Mouse (Mus musculus) brown adipose tissue, adult 24 weeks (tissue): ENCODE data around the gene C730034F03Rik. TPM values are rescaled to one million over a fixed set of nuclear protein-coding genes. Genes with fewer than 3 reads are reported as not detected.
A peak's percentile ranks its signal among the peaks of the same experiment; 100 is the strongest.

Experiments used
- H3K27ac ChIP-seq: fragments of 200-500 bp; replicated peaks from 2 replicates; pipeline ENCODE4 v1.5.1; 2012; ENCODE audit warnings: low read depth, mild to moderate bottlenecking, low read length
- H3K4me1 ChIP-seq: fragments of 200-500 bp; 2 replicates; pipeline ENCODE4 v1.6.1; 2012; ENCODE audit warnings: low read length, mixed read lengths; ENCODE audit not compliant: control insufficient read depth, insufficient read depth, insufficient read length
- H3K4me3 ChIP-seq: fragments of 200-500 bp; 2 replicates; pipeline ENCODE4 v1.5.1; 2012; ENCODE audit warnings: low read depth, mild to moderate bottlenecking, low read length, moderate library complexity; ENCODE audit not compliant: insufficient read depth
- polyA plus RNA-seq: library from polyadenylated mRNA; stranded (reverse); fragments of >200 nt; gene quantifications from 2 replicates; pipeline ENCODE4 v1.2.4, GENCODE M21; 2012; ENCODE audit not compliant: missing spikeins, insufficient read depth, insufficient read length

Gene C730034F03Rik
- polyA plus RNA-seq, 1 experiment = 1.1 TPM

DNA sequence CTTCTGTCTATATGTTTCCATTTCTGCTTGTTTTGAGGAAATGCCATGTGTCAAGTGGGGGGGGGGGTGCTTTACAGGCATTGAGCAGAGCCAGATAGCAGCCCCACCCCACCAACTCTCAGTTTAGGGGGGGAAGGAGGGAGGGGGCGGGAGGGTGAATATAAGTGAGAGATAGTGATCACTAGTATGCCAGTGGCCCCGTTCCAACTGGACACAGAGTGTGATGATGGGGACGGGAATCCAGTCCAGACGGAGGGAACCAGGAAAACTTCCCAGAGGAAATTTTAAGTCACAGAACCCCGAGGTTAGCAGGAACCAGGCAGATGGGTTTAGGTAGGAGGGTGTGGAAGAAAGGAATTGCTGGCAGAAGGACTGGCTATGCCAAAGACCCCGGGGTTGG lies 26.3 kb downstream of the C730034F03Rik start:
- Histone ChIP-seq H3K4me3 (no peak overlapping the region), H3K27ac (no peak overlapping the region), H3K4me1 (0 out of 2 replicates have a peak, but pooled peaks cover 3% of the 10 kb centered on the region)

DNA sequence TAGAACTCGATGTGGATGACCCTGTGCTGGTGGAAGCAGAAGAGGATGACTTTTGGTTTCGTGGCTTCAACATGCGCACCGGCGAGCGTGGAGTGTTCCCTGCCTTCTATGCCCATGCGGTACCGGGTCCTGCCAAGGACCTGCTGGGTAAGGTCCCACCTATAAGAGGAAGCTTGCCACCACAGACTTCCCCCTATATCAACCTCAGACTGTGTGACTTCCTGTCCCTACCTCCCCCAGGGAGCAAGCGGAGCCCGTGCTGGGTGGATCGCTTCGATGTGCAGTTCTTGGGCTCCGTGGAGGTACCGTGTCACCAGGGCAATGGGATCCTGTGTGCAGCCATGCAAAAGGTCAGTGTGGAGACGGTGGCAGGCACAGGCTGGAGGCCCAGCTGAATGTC lies 29.6 kb downstream of the C730034F03Rik start:
- Histone ChIP-seq H3K27ac (no peak overlapping the region), H3K4me1 (0 out of 2 replicates have a peak, but pooled peaks cover 3% of the 10 kb centered on the region), H3K4me3 (no peak overlapping the region)

DNA sequence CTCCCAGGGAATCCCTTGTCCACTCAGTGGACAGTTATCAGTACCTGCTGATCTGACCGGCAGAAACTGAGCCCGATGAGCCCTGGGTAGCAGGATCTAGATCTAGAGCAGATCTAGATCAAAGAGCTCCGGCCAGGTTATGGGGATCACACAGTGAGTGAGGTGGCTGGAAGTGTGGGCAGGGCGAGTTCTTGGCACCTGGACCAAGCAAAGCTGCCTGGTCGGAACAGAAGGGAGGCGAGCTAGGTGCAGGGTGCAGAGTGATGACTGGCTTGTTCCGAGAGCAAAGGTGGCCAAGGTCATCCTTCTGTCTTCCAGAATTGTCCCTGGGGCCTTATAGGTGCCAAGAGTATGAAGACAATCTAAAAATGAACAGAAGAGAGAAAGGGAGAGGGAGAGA lies 30.4 kb downstream of the C730034F03Rik start:
- no peak overlapping the region for H3K27ac ChIP-seq
- no peak overlapping the region for H3K4me3 ChIP-seq
- H3K4me1 ChIP-seq = no peaks in the 10 kb centered on the region

DNA sequence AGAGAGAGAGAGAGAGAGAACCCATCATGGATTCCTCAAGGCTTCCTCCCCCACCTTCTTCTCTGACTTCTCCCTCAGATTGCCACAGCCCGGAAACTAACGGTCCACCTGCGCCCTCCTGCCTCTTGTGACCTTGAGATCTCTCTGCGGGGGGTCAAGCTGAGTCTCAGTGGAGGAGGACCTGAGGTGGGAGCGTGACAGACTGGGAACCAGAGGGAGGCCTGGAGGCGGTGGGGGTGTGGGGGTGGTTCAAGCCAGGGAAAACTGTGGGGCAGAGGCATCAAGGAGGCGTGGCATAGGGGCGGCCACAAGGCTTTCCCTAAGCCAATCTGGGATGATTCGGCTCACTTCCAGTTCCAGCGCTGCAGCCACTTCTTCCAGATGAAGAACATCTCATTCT lies 30.9 kb downstream of the C730034F03Rik start:
- no peak overlapping the region for H3K4me3 ChIP-seq
- no peak overlapping the region for H3K27ac ChIP-seq
- H3K4me1 ChIP-seq = no peaks in the 10 kb centered on the region

DNA sequence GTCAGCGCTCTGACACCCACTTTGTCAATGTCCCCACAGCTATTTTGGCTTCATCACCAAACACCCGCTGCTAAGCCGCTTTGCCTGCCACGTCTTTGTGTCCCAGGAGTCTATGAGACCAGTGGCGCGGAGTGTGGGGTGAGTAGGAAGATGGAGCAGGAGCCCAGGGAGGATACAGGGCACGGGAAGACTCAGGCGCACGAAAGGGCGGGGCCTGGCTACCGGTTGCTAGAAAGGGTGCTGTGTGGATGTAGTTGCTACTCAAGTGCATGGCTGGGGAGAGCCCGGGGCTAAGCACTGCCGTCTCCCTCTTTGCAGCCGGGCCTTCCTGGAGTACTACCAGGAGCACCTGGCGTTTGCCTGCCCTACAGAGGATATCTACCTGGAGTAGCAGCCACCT lies 31.9 kb downstream of the C730034F03Rik start:
- Histone ChIP-seq H3K4me3 (no peak overlapping the region), H3K4me1 (no peaks in the 10 kb centered on the region), H3K27ac (no peak overlapping the region)

DNA sequence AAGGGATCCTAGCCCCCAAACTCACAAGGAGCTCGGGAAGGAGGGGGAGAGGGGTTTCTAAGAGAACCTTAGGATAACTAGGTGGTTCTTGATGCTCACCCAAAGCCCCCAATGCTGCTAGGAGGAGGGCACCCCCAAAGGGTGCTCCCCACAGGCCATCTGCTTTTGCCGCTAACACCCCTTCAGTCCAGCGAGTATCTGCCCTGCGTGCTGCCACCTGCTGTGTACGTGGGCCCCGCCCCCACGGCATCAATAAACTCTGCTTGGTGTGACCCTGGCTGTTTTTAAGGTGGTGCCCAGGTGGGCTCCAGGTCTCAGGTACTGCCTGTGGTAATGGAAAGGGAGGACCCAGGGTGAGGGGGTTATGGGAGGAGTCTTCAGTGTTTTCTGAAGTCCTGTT lies 32.8 kb downstream of the C730034F03Rik start:
- H3K4me3 ChIP-seq = no peak overlapping the region

DNA sequence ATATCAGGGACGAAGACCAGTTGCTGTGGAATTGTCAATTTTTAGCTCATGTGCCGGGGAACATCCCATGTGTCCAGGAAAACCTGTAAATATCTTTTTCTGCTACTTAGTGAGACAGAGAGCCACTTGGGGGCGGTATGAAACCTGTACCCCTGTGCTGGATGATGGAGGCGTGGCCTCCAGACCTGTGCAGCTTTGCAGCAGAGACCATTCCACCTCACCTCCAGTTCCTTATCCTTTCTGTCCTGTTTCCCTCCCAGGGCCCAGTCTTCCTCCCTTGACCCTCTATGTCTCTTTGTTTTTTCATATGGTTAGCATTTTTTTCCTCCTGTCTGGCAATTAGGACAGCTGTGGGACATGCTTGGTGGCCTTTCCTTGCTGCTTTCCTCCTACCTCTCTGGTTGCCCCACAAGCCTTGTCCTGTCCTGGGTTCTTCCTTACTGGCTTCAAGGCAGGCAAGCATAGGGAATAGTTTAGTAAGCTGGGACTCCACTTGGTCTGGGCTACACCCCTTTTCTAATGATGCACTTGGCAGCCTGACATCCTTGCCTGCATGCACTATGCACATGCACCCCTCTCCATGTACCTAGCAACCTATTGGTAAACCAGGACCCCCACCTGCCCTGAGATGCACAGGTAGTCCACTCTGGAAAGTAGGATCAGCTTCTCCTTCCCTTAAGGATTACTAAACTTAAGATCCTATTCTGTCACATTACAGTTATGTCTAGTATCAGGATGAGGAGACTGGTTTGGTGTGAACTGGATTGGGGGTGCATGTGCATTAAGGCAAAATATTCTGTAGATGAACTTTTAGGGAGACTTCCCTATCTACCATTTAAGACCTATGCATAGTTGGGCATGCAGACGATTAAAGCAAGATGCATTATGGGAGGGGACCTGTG lies 34.2 kb downstream of the C730034F03Rik start:
- no peak overlapping the region for H3K27ac ChIP-seq
- no peaks in the 10 kb centered on the region for H3K4me1 ChIP-seq
- no peak overlapping the region for H3K4me3 ChIP-seq

More for the DNA sequence above, 32.8 kb downstream of the C730034F03Rik start:
- H3K4me1 ChIP-seq = no peaks in the 10 kb centered on the region
- H3K27ac ChIP-seq = no peak overlapping the region

DNA sequence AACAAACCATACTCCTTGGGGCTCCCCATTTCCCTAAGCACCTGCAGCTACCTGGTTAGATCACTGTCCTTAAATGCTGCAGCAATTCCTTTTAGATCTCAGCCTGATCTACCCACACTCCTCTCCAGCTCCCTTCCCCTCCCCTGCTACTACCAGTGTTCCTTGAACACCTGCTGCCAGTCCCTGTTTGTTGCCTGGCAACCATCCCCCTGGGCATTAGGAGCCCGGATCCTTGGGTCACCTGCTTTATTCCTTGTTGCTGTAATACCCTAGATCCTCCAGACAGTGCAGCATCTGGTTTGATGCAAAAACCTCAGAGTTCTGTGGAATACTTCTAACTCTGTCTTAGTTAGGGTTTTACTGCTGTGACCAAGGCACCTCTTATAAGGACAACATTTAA lies 35.7 kb downstream of the C730034F03Rik start:
- Histone ChIP-seq H3K4me1 (no peaks in the 10 kb centered on the region), H3K4me3 (no peak overlapping the region)

DNA sequence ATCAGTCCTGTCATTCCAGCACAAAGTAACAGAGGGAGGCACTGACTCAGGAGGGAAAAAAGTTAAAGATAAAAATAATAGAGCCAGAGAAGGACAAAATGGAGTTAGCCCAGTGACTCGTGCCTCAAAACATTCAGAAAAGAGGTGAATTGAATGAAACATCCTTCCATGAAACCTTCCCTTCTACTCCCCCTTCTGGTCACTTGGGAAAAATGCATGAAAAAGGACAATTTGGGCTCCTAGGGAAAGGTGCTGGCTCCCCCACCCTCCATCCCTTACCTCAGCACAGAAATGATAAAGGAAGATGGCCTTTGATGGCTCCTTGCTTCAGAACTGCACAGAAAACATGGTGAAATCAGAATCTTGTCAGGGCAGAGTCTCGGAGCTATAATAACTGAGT lies 39.2 kb downstream of the C730034F03Rik start:
- H3K4me3 ChIP-seq = no peak overlapping the region
- H3K27ac ChIP-seq = no peak overlapping the region
- H3K4me1 ChIP-seq = no peaks in the 10 kb centered on the region

More for the DNA sequence above, 35.7 kb downstream of the C730034F03Rik start:
- no peak overlapping the region for H3K27ac ChIP-seq

DNA sequence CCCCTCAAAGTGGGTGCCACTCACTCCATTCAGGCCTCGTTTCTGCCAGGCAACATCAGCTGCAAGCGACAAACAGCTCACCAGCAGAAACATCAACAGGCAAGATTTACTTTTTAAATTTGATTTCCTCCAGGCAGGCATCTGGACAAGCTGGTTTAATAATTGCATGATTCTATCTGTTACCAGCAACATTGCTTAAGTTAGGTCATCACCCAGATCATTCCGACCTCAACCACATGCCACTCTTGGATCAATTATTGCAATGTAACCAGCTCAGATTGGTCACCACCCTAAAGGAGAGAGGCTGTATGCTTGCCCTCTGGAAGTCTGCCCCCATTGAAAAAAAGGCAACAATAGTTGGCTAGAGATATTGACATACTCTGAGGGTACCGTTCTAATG lies 42.1 kb downstream of the C730034F03Rik start:
- Histone ChIP-seq H3K4me1 (peaks cover 9% of the 10 kb centered on the region), H3K4me3 (no peak overlapping the region), H3K27ac (no peak overlapping the region)

DNA sequence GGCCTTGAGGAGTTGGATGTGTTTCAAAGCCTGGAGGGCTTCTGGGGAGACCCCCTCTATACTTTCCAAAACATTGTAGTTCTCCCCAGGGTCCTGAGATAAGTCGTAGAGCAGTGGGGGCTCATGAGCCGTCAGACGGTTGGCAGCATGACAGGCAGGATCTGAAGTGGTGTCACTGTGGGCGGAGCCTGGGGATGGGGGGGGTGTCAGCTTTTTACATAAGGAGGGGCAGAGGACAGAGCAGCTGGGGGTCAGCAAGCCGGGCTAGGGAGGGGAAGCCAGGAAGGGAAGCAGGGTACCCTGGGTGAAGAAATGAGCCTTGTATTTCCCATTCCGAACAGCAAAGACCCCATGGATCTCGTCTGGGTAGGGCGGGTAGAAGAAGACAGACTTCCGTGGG lies 44.0 kb downstream of the C730034F03Rik start:
- peaks cover 15% of the 10 kb centered on the region for H3K4me1 ChIP-seq
- no peak overlapping the region for H3K4me3 ChIP-seq
- no peak overlapping the region for H3K27ac ChIP-seq

DNA sequence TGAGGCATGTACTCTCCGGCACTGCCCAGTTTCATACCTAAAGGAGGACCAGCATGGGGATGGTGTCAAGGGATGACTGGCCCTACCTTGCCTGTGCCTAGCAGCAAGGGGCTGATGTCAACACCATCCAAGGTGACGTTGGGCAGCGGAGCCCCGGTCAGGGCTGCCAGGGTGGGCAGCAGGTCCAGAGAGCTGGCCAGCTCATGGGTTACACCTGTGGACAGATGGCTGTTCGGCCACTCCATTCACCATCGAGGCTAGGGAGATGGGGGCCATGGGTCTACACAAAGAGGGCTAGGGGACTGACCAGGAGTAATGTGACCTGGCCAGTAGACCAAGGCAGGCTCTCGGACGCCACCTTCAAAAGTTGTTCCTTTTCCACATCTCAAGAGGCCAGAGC lies 44.5 kb downstream of the C730034F03Rik start:
- no peak overlapping the region for H3K4me3 ChIP-seq

DNA sequence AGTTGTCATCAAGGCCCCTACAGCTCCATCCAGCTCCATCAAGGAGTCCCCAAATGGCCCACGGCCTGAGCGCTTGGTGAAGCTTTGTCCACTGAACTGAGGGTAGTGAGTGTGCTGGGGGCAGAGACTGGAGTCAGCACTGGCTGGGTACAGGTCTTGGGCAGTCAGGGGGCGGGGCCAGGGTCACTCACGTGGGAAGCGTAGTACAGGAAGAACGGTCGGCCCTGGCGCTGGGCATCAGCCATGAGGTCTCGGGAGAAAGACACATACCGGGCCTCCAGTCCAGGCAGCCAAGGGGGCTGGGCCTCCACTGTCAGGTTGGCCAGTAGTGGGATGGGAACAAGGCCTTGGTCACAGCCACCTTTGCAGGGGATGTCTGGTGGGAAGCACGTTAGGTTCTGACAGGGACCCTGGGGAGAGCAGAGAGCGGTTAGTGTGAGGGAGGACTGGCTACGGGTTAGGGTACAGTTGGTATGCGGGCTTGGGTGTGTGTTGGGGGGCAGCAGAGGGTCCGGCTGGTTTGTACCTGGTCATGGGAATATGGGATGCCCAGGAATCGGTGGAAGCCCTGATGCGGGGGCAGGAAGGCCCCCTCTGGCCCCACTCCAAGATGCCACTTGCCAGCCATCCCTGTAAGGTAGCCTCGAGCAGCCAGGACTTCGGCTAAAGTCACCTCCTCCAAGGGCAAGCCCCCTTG lies 45.4 kb downstream of the C730034F03Rik start:
- Histone ChIP-seq H3K27ac (no peak overlapping the region), H3K4me1 (peaks cover 18% of the 10 kb centered on the region), H3K4me3 (peak overlapping the region; percentile 70)

More for the DNA sequence above, 44.5 kb downstream of the C730034F03Rik start:
- Histone ChIP-seq H3K4me1 (peaks cover 16% of the 10 kb centered on the region), H3K27ac (no peak overlapping the region)

DNA sequence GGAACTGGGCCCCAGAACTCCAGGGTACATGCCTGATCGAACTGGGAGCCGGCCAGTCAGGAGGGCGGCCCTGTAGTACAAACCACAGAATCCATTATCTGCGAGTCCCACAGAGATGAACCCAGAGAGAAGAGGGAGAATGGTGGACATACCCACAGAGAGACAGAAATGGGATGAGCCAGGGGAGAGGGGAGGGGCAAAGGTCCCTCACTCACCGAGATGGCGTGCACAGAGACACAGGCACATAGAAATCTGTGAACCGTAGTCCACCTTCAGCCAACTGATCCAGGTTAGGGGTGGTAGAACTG lies 45.9 kb downstream of the C730034F03Rik start:
- Histone ChIP-seq H3K4me1 (peaks cover 22% of the 10 kb centered on the region), H3K27ac (peak overlapping the region; percentile 93), H3K4me3 (peak overlapping the region; percentile 70)

DNA sequence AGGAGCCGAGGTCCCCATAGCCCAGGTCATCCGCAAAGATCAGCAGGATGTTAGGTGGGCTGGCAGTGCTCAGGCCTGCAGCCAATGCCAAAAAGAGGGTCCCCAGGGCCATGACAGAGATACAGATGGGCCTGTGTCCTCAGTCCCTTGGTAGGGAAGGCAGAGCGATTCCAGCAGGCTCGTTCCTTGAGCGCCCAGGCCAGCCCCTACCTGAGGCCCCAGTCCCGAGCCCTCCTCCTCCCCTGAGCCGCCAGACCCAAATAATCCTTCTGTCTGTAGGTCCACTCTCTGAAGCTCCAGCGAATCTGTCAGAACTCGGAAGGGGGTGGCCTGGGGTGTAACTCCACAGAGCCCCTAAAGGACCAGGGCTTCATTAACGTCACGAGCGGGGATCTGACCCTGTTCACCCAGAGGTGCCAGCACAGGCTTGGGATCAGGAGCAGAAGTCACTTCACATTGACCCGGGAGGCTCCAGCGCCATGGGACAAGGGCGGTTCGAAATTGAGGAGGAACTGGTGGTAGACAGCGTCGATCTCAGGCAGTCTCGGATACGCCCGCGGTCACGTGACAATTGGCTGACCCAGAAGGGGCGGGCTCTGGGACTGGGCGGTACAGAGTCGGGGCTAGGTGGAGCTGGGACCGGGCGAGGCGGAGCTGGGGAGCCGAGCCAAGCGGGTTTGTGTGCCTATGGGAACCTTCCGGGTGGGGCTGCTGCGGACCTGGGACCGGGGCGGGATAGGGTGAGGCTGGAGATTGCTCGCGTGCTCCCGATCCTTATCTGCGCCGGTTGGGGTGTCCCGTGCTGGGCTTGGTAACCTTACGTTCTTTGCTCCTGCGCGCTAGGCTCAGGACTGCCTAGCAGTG lies 46.5 kb downstream of the C730034F03Rik start:
- peaks cover 23% of the 10 kb centered on the region for H3K4me1 ChIP-seq
- peak overlapping the region; percentile 70 for H3K4me3 ChIP-seq
- H3K27ac ChIP-seq = peak overlapping the region; percentile 93
